10 mouse cellular contexts compared by ENCODE assay signal in genomic region chr12:69539353-69539752, GRCm38 (mm10). TPM values are rescaled to one million over a fixed set of nuclear protein-coding genes. Genes with fewer than 3 reads are reported as not detected.
A peak's percentile ranks its signal among the peaks of the same experiment; 100 is the strongest.
DNase-seq lines count a peak whose midpoint lies in the region; ATAC-seq lines count a peak whose summit lies in the region.
"Had no signal": no experiment of that assay in that cellular context is flagged by ENCODE, and none has a peak within 500 bp of the region (broad histone marks: within the 10 kb centered on the region; RNA-seq: fewer than 3 reads in every experiment).

No protein-coding gene starts in this region.

- 0 out of 2 replicates have a peak, but pooled peaks cover 3% of the 10 kb centered on the region for H3K27me3 ChIP-seq in hindbrain, embryonic 10.5 days (ENCODE audit: insufficient read depth, poor library complexity, severe bottlenecking)
- H3K27me3 ChIP-seq in hindbrain, embryonic 13.5 days = 0 out of 2 replicates have a peak, but pooled peaks cover 2% of the 10 kb centered on the region
- H3K27me3 ChIP-seq in midbrain, embryonic 14.5 days (ENCODE audit: control insufficient read depth, insufficient read depth, low read length) = no peaks in the 10 kb centered on the region

- H3K4me1 ChIP-seq in hindbrain, embryonic 10.5 days (replicated peaks) = peaks cover 30% of the 10 kb centered on the region
- peaks cover 19% of the 10 kb centered on the region for H3K4me1 ChIP-seq in hindbrain, embryonic 13.5 days (replicated peaks)
- 0 out of 2 replicates have a peak, but pooled peaks cover 3% of the 10 kb centered on the region for H3K4me1 ChIP-seq in midbrain, embryonic 14.5 days (ENCODE audit: control insufficient read depth, insufficient read depth, low read length)

- H3K27ac ChIP-seq in hindbrain, embryonic 10.5 days = peak overlapping the region; percentile 71; the same call in 1 of the 2 replicates
- no peak overlapping the region for H3K27ac ChIP-seq in hindbrain, embryonic 13.5 days
- H3K27ac ChIP-seq in macrophage = peak overlapping the region; percentile 100
- no peak overlapping the region for H3K27ac ChIP-seq in midbrain, embryonic 14.5 days (replicated peaks; ENCODE audit: low read depth, low read length)

- H3K9me3 ChIP-seq in hindbrain, embryonic 10.5 days = no peaks in the 10 kb centered on the region
- H3K9me3 ChIP-seq in hindbrain, embryonic 13.5 days = no peaks in the 10 kb centered on the region
- no peaks in the 10 kb centered on the region for H3K9me3 ChIP-seq in midbrain, embryonic 14.5 days (ENCODE audit: control insufficient read depth, low read length)

- H3K9ac ChIP-seq in hindbrain, embryonic 13.5 days = no peak overlapping the region
- H3K9ac ChIP-seq in midbrain, embryonic 14.5 days (replicated peaks; ENCODE audit: low read length) = no peak overlapping the region

- DNase-seq in hindbrain, embryonic 10.5 days (ENCODE audit: low spot score) = no peak
- DNase-seq in 3T3-L1 (ENCODE audit: low read depth, low spot score) = peak; percentile 96
- no peak for DNase-seq in urinary bladder, postnatal 14 days (ENCODE audit: low spot score)
- DNase-seq in spleen, adult 18-20 months = no peak
- DNase-seq in midbrain, embryonic 14.5 days = no peak
- DNase-seq: gastrocnemius, postnatal 10 days; lung, adult 2 months had no signal

- no peak overlapping the region for H3K4me2 ChIP-seq in hindbrain, embryonic 13.5 days
- no peak overlapping the region for H3K4me2 ChIP-seq in midbrain, embryonic 14.5 days (ENCODE audit: low read length)

- no peak for ATAC-seq in hindbrain, embryonic 13.5 days (ENCODE audit: low FRiP score)
- ATAC-seq in activated CD4-positive, CD25-positive, alpha-beta regulatory T cell, adult 4 months = peak; percentile 65
- ATAC-seq in midbrain, embryonic 14.5 days (ENCODE audit: low FRiP score, low TSS enrichment) = no peak

- 75% methylated on average over 7 of the region's 7 CpGs for WGBS in hindbrain, embryonic 10.5 days
- WGBS in hindbrain, embryonic 13.5 days = 62% methylated on average over 7 of the region's 7 CpGs
- WGBS in macrophage (ENCODE audit: missing documents) = 22% methylated on average over 7 of the region's 7 CpGs
- 70% methylated on average over 7 of the region's 7 CpGs for WGBS in midbrain, embryonic 14.5 days

- H3K79me2 ChIP-seq in macrophage (ENCODE audit: inconsistent target) = no peaks in the 10 kb centered on the region

- H3K4me3 ChIP-seq in hindbrain, embryonic 10.5 days = no peak overlapping the region
- no peak overlapping the region for H3K4me3 ChIP-seq in hindbrain, embryonic 13.5 days
- H3K4me3 ChIP-seq in macrophage (ENCODE audit: inconsistent target) = no peak overlapping the region
- no peak overlapping the region for H3K4me3 ChIP-seq in midbrain, embryonic 14.5 days (replicated peaks; ENCODE audit: low read depth, low read length)

- no peaks in the 10 kb centered on the region for H3K36me3 ChIP-seq in hindbrain, embryonic 10.5 days
- H3K36me3 ChIP-seq in hindbrain, embryonic 13.5 days = no peaks in the 10 kb centered on the region
- H3K36me3 ChIP-seq in macrophage (ENCODE audit: inconsistent target) = no peaks in the 10 kb centered on the region
- no peaks in the 10 kb centered on the region for H3K36me3 ChIP-seq in midbrain, embryonic 14.5 days (ENCODE audit: control insufficient read depth, insufficient read depth, low read length)

RNA-seq across cellular contexts. Expression of gene Vcpkmt, which starts 43.5 kb away (rescaled TPM):
- 21.3 and 24.9 TPM in 2 replicates for polyA plus RNA-seq in hindbrain, embryonic 10.5 days (2016; fragmentation: Nextera tagmentation; extraction: Ambion mirVana)
- polyA plus RNA-seq in hindbrain, embryonic 13.5 days (2015; fragmentation: Nextera tagmentation; extraction: Ambion mirVana) = 24.3 and 24.4 TPM in 2 replicates
- polyA plus RNA-seq in activated CD4-positive, CD25-positive, alpha-beta regulatory T cell, adult 4 months (2017; shearing (Covaris generic)) = 10 to 100 TPM; 14.1 to 19.5 TPM
- total RNA-seq in macrophage (2018; cell fraction: chromatin; rRNA removed) = 1 to 10 TPM in 20 of 26 experiments, under 1 TPM in 3, not detected in 3; 0.81 to 7.8 (median 2.2) TPM
- 10 to 100 TPM; 12.2 to 22.8 (median 17.3) TPM for total RNA-seq in macrophage (2018; cell fraction: cytosol; rRNA removed)
- 1 to 10 TPM; 1.1 to 9.9 (median 4.3) TPM for total RNA-seq in macrophage (2018; cell fraction: nucleus; rRNA removed)
- 15.4 to 25.0 TPM (median 23.6 TPM) in 3 replicates for polyA plus RNA-seq in macrophage (2018)
- 19.8 and 22.1 TPM in 2 replicates for polyA plus RNA-seq in midbrain, embryonic 14.5 days (2014; fragmentation: Nextera tagmentation; extraction: Ambion mirVana)

Comparison
In these comparisons a context has a peak if more than half of its experiments do, and no peak if none do; other contexts are left out.
1. H3K27ac ChIP-seq: peak in hindbrain, embryonic 10.5 days (single experiment) and macrophage (single experiment); none in hindbrain, embryonic 13.5 days (single experiment) and midbrain, embryonic 14.5 days (single experiment).